Mouse (Mus musculus): ENCODE results near the gene Txn1.

Gene Txn1

DNA sequence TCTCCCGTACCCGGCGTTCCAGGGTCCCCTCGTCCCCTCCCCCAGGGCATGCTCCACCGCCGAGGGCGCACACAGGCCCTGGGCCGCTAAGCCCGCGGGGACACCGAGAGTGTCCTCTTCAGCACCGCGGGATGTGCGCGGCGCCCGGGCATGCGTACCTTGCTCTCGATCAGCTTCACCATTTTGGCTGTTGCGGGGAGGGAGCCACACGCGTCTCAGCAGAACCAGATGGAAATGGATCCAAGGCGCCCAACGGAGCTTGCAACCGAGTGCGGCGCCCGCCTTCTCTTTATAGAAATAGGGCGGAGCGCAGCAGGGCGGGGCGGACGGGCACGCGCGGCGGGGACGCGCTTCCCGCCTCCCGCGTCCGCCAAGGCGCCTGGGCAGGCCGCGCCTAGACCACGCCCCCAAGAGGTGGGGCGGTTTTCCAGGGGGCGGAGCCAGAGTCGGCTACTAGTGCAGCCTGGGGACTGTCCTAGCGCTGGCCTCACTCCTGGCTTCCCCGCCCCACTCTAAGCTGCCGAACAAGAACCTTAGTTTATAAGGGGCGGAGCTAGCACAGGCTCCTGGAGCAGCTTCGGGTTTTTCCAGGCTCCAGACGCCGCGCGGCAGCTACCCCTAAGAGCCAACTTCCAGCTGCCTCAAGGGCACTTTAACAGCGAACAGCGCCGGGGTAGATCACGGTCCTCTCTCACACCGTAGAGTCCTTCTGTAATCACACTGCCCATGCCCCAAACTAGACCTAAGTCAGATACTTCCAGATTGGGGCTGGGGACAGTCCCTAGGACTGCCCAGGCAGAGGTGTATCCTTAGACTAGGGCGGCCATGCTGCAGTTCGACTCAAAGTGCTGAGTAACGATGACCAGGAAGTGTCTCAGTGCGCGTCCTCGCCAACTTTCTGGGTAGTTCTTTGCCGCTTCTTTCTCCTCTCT is at the start of gene Txn1:
TSS of gene Txn1 (minus strand) at position 383 of the 932 bp plus-strand sequence.
- DNase-seq (ENCODE audit: low read depth, low spot score): peak; percentile 94

DNA sequence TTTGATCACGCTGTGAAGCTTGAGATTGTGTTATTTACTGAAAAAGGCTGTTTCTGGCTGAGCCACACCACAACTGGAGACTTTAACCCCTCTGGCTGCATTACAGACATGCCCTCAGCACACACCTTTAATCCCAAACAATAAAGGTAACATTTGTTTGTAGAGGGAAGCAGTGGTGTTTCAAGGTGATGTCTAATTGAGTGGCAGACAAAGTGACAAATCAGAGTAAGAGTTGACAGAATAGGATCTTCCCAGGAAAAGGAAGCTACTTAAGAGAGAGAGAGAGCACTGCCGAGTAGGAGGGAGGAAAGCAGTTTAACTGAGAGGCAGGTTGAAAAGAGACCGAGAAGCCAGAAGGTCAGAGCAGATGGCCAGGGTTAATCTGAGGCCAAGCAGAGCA is 47.3 kb upstream of the Txn1 start:
- DNase-seq (ENCODE audit: low read depth, low spot score): no peak

DNA sequence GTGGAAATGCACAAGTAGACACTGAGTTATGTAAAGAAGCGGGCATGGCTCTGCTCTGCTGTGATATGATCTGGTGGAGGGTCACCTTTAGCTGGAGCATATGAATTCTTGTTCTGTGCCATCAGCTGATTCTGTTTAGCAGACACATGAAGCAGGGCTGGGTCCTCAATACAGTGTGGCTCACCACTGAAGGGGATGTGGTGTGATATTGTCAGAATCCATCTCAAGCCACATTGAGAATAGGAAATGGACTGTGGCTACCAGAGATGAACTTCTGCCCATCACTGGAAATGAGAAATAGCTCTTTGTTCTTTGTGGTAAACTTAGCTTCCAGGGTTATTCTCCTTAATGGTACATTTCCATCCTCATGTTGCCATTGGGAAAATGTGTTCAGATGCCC is 35.2 kb upstream of the Txn1 start:
- no peak for DNase-seq (ENCODE audit: low read depth, low spot score)

DNA sequence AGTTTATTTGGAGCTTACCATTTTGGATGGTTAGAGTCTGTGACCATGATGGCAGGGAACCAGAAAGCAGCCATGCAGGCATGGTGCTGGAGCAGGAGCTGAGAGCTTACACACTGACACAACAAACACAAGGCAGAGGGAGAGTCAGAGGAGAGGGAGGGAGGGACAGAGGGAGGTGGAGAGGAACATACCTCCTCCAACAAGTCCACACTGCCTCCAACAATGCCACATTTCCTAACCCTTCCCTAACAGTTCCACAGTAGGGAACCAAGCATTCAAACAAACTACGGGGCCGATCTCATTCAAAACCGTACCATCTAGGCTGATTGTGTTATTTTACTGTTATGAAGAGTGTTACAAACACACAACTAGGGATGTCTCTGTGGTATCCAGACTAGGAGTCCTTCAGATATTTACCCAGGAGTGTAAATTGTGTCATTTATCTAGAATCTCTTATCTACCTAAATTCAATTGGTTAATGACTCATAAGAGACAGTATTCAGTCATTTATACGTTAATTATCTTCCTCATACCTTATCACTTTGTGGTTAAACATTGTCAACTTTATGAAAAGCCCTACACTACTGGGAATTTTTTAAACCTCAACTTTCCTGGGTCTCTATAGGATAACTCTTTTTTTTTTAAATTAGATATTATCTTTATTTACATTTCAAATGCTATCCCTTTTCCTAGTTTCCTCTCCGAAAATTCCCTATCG is 18.3 kb upstream of the Txn1 start:
- DNase-seq (ENCODE audit: low read depth, low spot score): no peak

DNA sequence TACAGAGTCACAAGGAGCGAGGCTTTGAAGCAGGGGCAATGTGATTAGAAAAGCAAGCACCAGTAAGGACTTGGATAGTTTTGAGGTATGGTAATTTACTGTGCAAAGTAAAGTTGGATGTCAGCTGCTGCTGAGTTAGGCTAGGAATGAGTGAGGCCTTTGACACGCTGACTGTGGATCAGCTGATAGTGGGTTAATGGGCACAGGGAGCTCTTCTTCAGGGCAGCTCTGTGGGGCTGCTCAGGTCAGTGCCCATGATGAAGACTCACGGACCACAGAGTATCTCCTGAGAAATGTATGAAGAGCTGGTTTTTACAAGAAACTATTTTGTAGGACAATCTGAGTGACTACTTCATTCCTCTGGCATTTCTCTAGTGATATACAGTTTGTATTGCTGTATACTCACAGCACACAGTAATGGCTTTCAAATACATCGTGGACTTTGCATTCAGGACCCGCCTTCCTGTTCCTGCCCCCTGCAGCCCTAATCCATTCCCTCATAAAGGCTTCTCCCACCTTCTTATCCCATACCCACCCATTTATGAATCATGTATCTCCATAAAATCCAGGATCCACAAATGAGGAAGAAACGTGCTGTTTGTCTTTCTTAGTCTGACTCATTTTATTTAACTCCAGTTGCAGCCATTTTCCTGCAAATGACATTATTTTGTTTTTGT is 17.5 kb upstream of the Txn1 start:
- DNase-seq (ENCODE audit: low read depth, low spot score): no peak

DNA sequence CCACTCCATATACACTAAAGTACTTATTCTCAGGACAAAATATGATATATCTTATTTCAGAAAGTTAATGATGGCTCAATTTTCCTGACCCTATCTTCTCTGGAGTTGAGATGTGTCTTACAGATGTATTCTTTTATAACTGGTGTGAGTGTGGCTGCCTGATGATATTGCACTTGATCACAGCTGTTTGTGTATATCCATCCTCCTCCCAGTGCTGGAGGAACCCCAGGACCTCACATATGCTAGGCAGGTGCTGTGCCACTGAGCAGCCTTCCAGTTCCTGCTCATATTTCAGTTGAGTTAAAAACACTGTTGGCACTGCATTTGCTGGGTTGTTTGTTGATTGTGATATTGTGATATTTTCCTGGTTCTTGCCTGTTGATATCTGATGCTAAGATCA is 14.1 kb upstream of the Txn1 start:
- no peak for DNase-seq (ENCODE audit: low read depth, low spot score)

DNA sequence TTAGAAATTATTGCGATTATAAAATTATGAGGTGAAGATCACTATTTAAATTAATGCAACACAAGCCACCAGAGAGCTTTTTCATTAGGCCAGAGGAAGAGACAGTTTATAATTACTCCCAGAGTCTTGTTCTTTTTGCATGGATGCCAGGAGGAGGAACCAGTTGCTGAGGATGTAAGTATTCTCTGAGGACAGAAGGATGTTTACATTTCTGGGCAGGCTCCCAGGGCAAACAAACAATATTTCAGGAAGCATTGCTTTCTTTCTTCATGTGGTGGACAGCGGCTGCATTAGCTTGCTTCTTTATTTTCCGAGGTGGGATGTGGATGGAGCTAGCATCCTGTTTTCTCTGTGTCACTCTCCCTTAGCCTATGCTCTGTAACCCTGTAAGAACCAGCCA is 11.0 kb upstream of the Txn1 start:
- no peak for DNase-seq (ENCODE audit: low read depth, low spot score)

DNA sequence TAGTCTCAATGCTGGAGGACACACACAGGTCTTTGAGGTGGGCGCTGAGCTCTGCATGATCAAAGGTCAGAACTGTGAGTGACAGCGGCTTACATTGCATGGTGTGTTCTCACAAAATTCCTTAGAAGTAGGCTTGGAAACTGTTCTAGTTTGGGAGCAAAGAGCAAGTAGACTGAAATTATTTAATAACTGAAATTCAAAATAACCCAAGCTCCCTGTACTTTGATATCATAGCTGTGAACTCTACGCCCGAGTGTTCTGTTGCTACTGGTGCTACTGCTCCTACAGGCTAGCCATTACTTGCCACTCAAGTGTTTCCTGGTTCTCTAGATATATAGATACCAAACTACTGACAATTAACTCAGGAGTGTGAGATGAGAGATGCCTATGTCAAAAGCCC is 9.3 kb upstream of the Txn1 start:
- DNase-seq (ENCODE audit: low read depth, low spot score): no peak

DNA sequence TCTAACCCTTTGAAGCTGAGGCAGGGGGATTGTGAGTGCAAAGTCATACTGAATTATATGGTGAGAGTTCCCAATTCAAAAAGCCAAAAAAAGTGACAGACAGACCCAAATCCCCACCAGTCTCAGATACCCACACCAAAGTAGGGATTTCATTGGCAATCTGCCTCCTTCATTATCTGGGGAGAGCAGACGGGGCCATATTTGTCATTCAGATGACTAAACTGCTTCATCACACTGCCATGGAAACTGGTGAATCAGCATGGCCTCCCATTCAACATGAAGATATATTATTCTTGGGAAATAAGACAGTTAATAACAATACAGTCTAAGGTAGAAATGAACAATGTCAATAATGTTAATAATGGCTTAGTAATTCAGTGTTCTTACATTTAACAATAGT is 7.9 kb upstream of the Txn1 start:
- DNase-seq (ENCODE audit: low read depth, low spot score): no peak

DNA sequence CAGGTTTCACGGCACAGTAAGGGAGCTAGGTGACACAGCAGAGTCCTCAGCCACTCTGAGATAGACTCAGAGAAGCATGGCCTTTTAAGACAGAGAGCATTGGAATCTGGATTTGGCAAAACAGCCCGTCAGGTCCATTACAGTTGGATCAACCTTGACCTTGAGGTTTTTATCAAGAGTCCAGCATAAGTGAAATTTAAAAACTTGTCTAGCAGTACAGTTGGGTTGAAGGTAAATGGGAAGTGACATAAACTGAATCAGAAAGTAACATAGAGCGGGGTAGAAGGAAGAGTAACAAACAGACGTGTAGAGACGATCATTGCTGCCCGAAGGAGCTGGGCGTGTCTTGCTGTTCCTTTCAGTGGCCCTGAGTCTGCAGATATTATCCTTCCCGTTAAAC is 2.8 kb upstream of the Txn1 start:
- no peak for DNase-seq (ENCODE audit: low read depth, low spot score)

DNA sequence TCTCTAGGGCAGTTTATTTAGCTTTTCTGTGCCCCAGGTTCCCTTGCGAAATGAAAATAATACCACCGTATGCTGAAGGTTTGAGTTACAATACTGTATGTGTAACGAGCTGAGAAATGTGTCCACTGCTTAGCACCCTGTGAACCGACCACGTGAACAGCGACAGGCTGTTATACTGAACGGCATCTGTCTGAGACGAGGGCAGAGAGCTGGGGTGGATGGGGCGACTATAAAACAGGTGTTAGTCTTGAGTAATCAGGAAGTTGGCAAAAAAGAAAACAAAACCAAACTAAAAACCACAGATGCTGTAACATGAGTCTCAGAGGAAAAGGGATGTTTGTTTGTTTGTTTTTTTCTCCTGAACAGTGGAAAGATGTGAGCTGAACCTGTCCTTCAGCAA is 1.9 kb upstream of the Txn1 start:
- DNase-seq (ENCODE audit: low read depth, low spot score): no peak

DNA sequence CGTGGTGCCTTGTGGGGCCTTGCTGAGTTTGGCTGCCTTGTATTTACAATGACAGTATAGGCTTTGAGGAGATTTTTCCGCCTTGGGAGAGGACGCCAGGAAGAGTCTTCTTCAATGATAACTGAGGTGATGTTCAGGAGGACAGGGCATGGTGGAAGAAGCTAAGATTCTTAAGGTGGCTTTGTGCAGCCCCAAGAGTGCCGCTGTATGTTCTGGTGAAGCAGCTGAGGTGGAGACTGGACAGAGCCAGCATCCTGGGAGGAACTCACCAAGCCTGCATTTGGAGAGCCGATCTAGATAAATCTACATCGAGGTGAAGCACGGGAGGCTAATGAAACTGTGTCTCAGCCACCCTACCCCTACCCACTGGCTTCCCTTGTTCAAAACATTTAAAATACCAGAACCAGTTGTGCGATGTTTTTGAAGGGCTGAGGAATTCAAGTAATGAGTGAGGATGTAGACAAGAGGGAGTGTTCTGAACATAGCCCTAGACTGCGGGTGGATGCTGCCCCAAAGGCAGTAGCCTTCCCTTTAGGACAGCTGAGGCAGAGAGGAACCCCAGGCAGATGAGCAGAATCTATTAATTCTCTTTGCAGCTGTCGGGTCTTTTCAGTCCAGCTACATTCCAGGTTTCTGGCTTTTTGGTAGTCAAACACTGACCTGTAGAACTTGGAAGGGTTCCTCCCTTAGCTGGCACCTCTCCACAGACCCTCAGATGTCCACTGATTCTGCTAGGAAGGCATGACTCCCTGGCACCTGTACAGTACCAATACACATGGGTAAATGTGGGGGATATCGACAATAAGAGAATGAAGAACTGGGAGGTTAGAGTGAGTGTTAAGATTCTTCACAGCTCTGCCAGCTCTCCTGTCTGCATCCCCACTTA is 1.2 kb upstream of the Txn1 start:
- no peak for DNase-seq (ENCODE audit: low read depth, low spot score)

DNA sequence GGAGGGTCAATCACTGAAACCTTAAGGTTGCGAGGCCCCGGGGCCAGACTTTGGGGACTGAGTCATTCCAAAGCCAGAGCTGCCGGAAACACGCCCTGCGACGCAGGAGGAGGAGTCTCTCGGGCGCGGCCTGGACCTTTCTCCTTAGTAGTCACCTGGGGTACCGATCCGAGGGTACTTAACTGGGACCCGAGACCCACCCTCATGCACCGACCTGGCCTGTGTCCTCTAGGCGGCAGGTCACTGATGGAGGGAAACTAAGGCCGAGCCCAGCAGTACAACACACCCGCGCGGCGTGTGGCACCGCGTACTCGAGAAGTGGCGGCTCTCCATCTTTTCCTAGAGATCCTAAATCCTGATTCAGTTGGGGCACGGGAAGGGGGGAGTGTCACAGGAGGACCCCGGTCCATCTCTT is 660 bp downstream of the Txn1 start:
- peak; percentile 63 for DNase-seq (ENCODE audit: low read depth, low spot score)

DNA sequence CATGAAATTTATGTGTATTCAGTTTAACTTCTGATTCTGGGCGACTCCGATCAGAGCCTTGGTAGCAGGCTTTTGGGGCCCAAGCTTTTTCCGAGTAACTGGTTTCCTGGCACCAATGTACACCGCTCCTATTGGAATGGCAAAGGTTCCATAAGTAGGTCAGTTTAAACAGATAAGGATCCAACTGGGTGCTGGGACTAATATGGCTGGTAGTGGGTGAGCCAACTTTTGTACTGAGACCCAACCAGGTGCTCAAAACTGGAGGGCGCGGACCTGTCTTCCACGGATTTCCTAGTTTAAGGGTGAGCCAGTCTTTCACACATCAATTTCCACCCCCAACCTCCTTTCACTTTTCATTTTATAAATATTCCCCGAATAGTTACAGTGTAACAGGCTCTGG is 1.2 kb downstream of the Txn1 start:
- DNase-seq (ENCODE audit: low read depth, low spot score): no peak

DNA sequence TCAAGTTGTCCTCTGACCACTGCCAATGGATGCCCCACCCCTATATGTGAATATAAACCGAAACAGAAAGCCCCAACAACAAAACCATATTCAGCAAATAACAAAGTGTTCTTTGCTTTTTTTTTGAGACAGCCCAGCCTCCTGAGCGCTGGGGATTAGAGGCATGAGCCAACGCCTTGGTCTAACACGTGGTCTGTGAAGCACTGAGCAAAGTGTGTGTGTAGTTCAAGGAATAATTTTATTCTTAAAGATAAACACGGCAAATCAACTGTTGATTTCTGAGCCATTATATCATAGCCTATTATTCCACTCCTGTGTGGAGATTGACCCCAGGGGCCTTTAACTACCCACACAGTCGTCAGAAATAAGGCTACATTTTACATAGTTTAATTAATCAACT is 1.6 kb downstream of the Txn1 start:
- DNase-seq (ENCODE audit: low read depth, low spot score): no peak

DNA sequence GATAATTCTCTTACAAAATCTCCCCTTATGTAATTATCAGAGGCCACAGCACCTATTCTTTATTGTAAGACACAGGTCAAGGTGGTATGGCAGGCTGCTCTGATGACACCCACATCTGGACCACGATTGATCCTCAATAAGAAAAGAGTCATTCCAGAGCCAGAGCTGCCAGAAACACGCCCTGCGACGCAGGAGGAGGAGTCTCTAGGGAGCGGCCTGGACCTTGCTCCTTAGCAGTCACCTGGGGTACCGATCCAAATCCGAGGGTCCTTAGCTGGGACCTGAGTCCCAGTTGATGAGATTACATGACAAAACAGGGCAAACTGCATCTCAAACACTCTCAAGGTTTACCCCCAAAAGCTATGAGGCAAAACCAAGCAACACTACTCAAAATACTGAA is 2.4 kb downstream of the Txn1 start:
- DNase-seq (ENCODE audit: low read depth, low spot score): no peak

DNA sequence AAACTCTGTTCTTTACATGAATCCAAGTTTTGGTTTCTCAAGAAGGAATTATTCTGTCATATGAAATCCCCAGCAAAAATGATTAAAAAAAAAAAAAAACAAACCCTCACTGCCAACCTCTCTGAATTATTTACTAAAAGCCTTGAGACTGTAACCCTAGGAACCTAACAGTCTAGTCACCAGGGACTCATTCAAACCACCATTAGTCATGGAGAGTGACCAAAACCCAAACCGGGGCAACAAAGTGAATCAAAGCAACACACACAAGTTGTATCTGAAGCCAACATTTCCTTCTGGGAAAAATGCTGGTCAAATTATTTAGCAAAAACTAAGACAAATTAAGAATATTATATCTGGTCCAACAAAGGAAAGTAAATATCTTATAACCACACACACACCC is 3.3 kb downstream of the Txn1 start:
- no peak for DNase-seq (ENCODE audit: low read depth, low spot score)

DNA sequence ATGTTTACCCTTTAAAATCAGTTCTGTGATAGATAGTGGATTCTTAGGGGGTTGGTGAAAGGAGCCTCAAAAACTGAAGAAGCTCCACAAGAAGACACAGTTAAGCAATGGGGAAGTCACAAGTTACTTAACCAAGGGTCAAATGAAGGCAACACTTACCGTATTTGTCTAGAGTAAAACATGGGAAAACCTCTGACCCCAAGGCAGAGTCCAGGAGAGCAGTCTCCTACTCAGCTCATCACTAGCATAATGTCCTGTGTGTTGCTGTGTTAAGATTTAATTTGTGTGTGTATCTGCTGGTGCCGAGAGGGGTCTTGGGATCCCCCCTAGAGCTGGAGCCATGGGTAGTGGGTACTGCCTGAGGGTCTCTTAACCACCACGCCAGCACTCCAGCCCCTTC is 3.8 kb downstream of the Txn1 start:
- DNase-seq (ENCODE audit: low read depth, low spot score): no peak

DNA sequence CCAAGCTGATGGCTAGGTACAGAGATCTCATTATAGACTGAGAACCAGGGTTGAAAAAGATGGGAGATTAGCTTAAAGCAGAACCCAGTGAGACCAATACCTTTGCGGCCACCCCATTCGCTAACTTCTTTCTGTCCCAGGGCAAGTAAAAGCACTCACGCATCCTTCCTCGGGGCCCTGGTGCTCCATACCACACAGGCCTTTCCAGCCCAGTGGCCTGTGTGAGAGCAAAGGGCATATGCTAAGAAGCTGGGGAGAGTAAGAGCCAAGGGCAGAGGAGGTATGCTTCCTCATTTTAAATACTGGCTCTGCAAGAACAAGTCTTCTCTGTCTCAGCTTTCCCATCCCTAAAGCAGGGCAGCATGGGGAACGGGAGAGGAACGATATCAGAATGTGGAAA is 6.3 kb downstream of the Txn1 start:
- no peak for DNase-seq (ENCODE audit: low read depth, low spot score)

DNA sequence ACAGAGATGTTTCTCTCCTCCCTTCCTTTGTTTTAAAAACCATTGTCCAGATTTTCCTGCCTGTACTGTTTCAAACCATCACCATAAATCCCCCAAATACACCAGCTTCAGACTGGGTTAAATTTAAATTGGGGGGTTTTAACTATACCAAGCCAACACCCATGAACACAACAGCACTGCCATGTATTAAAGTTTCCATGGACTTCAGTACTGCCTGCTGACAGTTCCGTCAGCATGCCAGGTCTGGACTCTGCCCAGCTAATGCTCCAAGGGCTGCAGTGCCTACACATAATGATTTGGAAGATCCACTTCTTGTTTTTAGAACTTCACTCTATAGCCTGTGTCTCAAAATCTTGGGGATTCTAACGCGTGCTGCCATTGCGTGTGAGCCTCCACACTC is 8.7 kb downstream of the Txn1 start:
- no peak for DNase-seq (ENCODE audit: low read depth, low spot score)

DNA sequence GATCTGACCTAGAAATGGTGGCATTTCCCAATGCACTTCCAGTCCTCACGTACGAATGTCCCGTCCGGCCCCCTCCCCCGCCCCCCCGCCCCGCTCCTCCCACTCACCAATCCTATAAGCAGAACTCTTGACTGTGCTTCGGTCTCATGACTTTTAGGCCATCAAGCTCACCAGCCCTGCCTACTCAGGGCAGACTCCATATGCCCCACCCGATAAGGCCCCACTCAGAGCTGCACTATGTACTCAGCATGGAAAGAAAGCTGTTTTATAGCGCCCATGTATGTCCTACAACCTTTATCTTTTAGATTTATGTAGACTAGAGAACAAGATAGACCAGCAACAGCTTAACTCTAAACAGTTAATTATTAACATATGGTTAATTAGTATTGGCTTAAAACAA is 9.2 kb downstream of the Txn1 start:
- no peak for DNase-seq (ENCODE audit: low read depth, low spot score)

DNA sequence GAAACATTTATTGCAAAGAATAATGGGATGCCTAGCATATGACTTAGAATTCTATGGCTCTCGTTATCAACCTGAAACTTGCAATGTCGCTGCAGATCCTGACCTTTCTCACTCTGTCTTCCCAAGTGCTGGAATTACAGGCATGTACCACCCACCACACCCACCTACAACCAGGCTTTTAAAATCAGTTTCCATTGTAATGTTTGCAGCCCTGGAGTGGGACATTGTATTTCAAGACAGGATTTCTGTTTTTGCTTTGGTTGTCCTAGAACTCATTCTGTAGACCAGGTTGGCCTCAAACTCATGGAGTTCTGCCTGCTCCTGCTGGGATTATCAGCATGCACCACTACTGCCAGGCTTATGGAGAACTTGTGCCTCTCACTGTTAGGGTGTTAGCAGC is 13.3 kb downstream of the Txn1 start:
- DNase-seq (ENCODE audit: low read depth, low spot score): no peak

Measured in c-Kit-negative CD71-positive TER-119-positive erythroid progenitor cells, embryonic 14.5 days (primary cell).